Mouse (Mus musculus): ENCODE measurements around the gene Nphs1. TPM values are rescaled to one million over a fixed set of nuclear protein-coding genes. Genes with fewer than 3 reads are reported as not detected.
"Not testable (repeated sequence)": the region's sequence is repeated elsewhere in the genome, so short reads cannot be mapped to it uniquely, and the experiment has no call there.

Gene Nphs1
- total and polyA plus RNA-seq, 3 experiments, result 1.0 to 2.4 TPM; not detected in 1

GRCm38 (mm10) chr7:30493401-30493931, 35.4 kb downstream of the Nphs1 start, which contains the start of gene Prodh2:
Prodh2 (plus strand) TSS chr7:30493622.
- Histone ChIP-seq H3K4me1 (ENCODE audit: control insufficient read depth in 1 of 2, insufficient read depth in 2 of 2) (no peaks in the 10 kb centered on the region), H3K27ac (ENCODE audit: insufficient read depth, low read depth) (no peak within 1 kb of the TSS), H3K9ac (ENCODE audit: insufficient read depth, low read depth) (no peak within 1 kb of the TSS), H3K79me2 (replicated peaks; ENCODE audit: control insufficient read depth, extremely low read depth, insufficient read depth, poor library complexity, severe bottlenecking) (no peaks in the 10 kb centered on the region; the same call in 1 of the 2 replicates), H3K27me3 (replicated peaks) (peaks cover 50% of the 10 kb centered on the region), H3K4me3 (replicated peaks in 1 of 3; ENCODE audit: low read depth in 2 of 3, low read length in 2 of 3, poor library complexity in 1 of 3) (no peak within 1 kb of the TSS), H3K9me3 (replicated peaks; ENCODE audit: low read length) (peaks cover 11% of the 10 kb centered on the region), H3K4me2 (ENCODE audit: insufficient read depth, low read depth, poor library complexity, severe bottlenecking) (no peak within 1 kb of the TSS), H3K36me3 (replicated peaks in 1 of 2; ENCODE audit: control insufficient read depth in 1 of 2, insufficient read depth in 1 of 2, low read length in 1 of 2) (no peaks in the 10 kb centered on the region)
- dilution Hi-C loops (cut with MboI; ENCODE audit: extremely low pct_ligation_motif_present, extremely low pct_unique_long_range_greater_than_20kb, low sequenced_read_pairs) (no loop called here), in situ Hi-C loops (cut with MboI; ENCODE audit: low pct_ligation_motif_present, low pct_unique_long_range_greater_than_20kb, low sequenced_read_pairs) (loop anchor here (10.0 kb wide), 1 partner anchor 49 kb away; the partner anchor contains the start of gene Aplp1)
- no peak for TF ChIP-seq USF2 (conservative IDR thresholded peaks at IDR 0.05; ENCODE audit: low read depth, low read length)
- TF ChIP-seq SIN3A (IDR thresholded peaks at IDR 0.05; ENCODE audit: low read length), result no peak
- no peak for TF ChIP-seq POLR2AphosphoS2 (IDR thresholded peaks at IDR 0.05; ENCODE audit: low read depth, low read length)
- no peak for TF ChIP-seq MXI1 (IDR thresholded peaks at IDR 0.05; ENCODE audit: low read depth, low read length)
- TF ChIP-seq CHD2 (IDR thresholded peaks at IDR 0.05; ENCODE audit: low read length), result no peak
- DNase-seq (ENCODE audit: extremely low read depth), result no peak

DNA sequence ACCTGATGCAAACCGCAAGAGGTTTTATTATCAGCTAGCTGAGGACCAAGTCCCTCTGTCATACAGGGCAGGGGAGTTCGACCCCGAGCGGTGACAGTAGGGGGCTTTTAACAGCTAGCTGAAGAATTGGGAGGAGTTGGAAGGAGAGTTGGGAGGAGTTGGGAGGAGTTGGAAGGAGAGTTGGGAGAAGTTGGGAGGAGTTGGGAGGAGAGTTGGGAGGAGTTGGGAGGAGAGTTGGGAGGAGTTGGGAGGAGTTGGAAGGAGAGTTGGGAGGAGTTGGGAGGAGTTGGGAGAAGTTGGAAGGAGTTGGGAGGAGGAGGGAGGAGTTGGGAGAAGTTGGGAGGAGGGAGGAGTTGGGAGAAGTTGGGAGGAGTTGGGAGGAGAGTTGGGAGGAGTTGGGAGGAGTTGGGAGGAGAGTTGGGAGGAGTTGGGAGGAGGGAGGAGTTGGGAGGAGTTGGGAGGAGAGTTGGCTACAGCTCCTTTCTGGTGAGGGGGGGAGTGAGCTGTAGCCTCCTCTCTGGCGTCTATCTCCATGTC, 37.5 kb downstream of the Nphs1 start:
- H3K9me3 ChIP-seq (replicated peaks; ENCODE audit: low read length); H3K9ac ChIP-seq (ENCODE audit: insufficient read depth, low read depth); H3K79me2 ChIP-seq (replicated peaks; ENCODE audit: control insufficient read depth, extremely low read depth, insufficient read depth, poor library complexity, severe bottlenecking); H3K27ac ChIP-seq (ENCODE audit: insufficient read depth, low read depth); H3K4me2 ChIP-seq (ENCODE audit: insufficient read depth, low read depth, poor library complexity, severe bottlenecking); DNase-seq (ENCODE audit: extremely low read depth); H3K4me1 ChIP-seq (ENCODE audit: control insufficient read depth in 1 of 2, insufficient read depth in 2 of 2); H3K36me3 ChIP-seq (replicated peaks in 1 of 2; ENCODE audit: control insufficient read depth in 1 of 2, insufficient read depth in 1 of 2, low read length in 1 of 2); dilution Hi-C loops (cut with MboI; ENCODE audit: extremely low pct_ligation_motif_present, extremely low pct_unique_long_range_greater_than_20kb, low sequenced_read_pairs); H3K4me3 ChIP-seq (replicated peaks in 1 of 3; ENCODE audit: low read depth in 2 of 3, low read length in 2 of 3, poor library complexity in 1 of 3): not testable (repeated sequence)
- in situ Hi-C loops (cut with MboI; ENCODE audit: low pct_ligation_motif_present, low pct_unique_long_range_greater_than_20kb, low sequenced_read_pairs), result loop anchor here (10.0 kb wide), 1 partner anchor 51 kb away; the partner anchor contains the start of gene Aplp1
- H3K27me3 ChIP-seq (replicated peaks), result peaks cover 42% of the 10 kb centered on the region

DNA sequence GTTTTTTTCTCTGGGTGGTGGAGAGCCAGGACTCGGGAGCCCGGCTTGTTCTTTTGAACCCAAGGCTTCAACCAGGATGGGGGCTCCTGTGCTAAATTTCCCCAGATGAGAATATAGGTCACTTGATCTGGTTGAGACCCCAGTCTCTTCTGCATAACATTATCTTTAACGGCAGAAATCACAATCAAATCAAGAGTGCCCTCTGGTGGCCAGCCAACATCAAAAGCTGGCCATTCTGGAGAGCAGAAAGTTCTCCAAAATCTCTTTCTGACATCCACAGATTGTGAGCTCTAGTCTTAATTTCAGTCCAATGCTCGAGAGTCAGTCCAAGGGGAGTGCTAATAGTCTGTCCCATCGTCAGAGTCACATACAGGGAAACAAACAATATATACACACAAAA, 43.0 kb downstream of the Nphs1 start:
- in situ Hi-C loops (cut with MboI; ENCODE audit: low pct_ligation_motif_present, low pct_unique_long_range_greater_than_20kb, low sequenced_read_pairs); H3K4me1 ChIP-seq (ENCODE audit: control insufficient read depth in 1 of 2, insufficient read depth in 2 of 2); H3K36me3 ChIP-seq (replicated peaks in 1 of 2; ENCODE audit: control insufficient read depth in 1 of 2, insufficient read depth in 1 of 2, low read length in 1 of 2); dilution Hi-C loops (cut with MboI; ENCODE audit: extremely low pct_ligation_motif_present, extremely low pct_unique_long_range_greater_than_20kb, low sequenced_read_pairs); H3K9ac ChIP-seq (ENCODE audit: insufficient read depth, low read depth); H3K9me3 ChIP-seq (replicated peaks; ENCODE audit: low read length); H3K27ac ChIP-seq (ENCODE audit: insufficient read depth, low read depth); H3K4me3 ChIP-seq (replicated peaks in 1 of 3; ENCODE audit: low read depth in 2 of 3, low read length in 2 of 3, poor library complexity in 1 of 3); H3K79me2 ChIP-seq (replicated peaks; ENCODE audit: control insufficient read depth, extremely low read depth, insufficient read depth, poor library complexity, severe bottlenecking); H3K4me2 ChIP-seq (ENCODE audit: insufficient read depth, low read depth, poor library complexity, severe bottlenecking): not testable (repeated sequence)
- peak; percentile 42 for TF ChIP-seq RAD21 (IDR thresholded peaks at IDR 0.05; ENCODE audit: low read depth, low read length)
- peak; percentile 38 for TF ChIP-seq SMC3 (IDR thresholded peaks at IDR 0.05; ENCODE audit: low read depth, low read length)
- TF ChIP-seq CTCF (conservative IDR thresholded peaks at IDR 0.05 in 1 of 2, IDR thresholded peaks at IDR 0.05 in 1 of 2; ENCODE audit: low read depth in 2 of 2, low read length in 2 of 2), result peak; percentile 16 to 67; a peak in 2 of 4 replicates
- peaks cover 22% of the 10 kb centered on the region for H3K27me3 ChIP-seq (replicated peaks)
- peak; percentile 12 for DNase-seq (ENCODE audit: extremely low read depth)

Data from CH12.LX (cell line).